Mouse (Mus musculus) CH12.LX (cell line): ENCODE measurements around the gene Rnft2.

Source experiments
- CTCF ChIP-seq, 2 experiments: IDR thresholded peaks in 1 of 2; conservative IDR thresholded peaks in 1 of 2; 2 replicates each; pipeline ENCODE4 v1.5.1; 2011 to 2012; ENCODE audit warnings: low read depth in 2 of 2, low read length in 2 of 2, improper control_type of control experiment in 1 of 2, inconsistent platforms in 1 of 2, mild to moderate bottlenecking in 1 of 2, moderate library complexity in 1 of 2
- EP300 ChIP-seq: IDR thresholded peaks from 2 replicates; pipeline ENCODE4 v1.6.1; 2011; ENCODE audit warnings: low read length, improper control_type of control experiment
- JUND ChIP-seq: conservative IDR thresholded peaks from 2 replicates; pipeline ENCODE4 v1.6.1; 2011; ENCODE audit warnings: low read depth, low read length, improper control_type of control experiment
- POLR2A ChIP-seq: IDR thresholded peaks from 2 replicates; pipeline ENCODE4 v1.6.1; 2011; ENCODE audit warnings: low read depth, mild to moderate bottlenecking, improper control_type of control experiment, low read length
- RCOR1 ChIP-seq: conservative IDR thresholded peaks from 2 replicates; pipeline ENCODE4 v1.6.1; 2012; ENCODE audit warnings: low read depth, mild to moderate bottlenecking, inconsistent platforms, low read length, improper control_type of control experiment

DNA sequence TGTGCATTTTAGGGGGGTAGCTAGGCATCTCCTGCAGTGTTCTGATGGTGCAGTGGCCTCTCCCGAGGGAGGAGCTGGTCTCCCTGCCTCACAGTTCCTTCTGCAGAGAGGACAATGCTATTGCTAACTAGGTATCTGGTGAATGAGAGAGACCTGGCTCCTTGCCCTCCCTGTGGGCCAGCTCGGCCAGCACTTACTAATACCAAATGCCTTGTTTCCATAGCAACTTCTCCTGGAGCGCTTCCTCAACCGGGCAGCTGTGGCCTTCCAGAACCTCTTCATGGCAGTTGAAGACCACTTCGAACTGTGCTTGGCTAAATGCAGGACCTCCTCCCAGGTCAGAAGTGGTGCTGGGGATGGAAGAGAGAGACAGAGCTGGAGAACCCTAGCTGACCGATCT lies 14.2 kb upstream of the Rnft2 start:
- TF ChIP-seq CTCF (conservative IDR thresholded peaks at IDR 0.05 in 1 of 2, IDR thresholded peaks at IDR 0.05 in 1 of 2; ENCODE audit: low read depth in 2 of 2, low read length in 2 of 2): no peak
- no peak for TF ChIP-seq POLR2A
- no peak for TF ChIP-seq RCOR1
- TF ChIP-seq EP300: no peak
- no peak for TF ChIP-seq JUND
